Mouse (Mus musculus) kidney, adult 9 months (tissue): ENCODE data around the gene Sebox.

Source experiments
- DNase-seq: peaks from one replicate; pipeline ENCODE4 v3.0.0; 2022

Sebox gene

GRCm38 (mm10) chr11:78536690-78537084 is 33.4 kb downstream of the Sebox start:
- no peak for DNase-seq

DNA sequence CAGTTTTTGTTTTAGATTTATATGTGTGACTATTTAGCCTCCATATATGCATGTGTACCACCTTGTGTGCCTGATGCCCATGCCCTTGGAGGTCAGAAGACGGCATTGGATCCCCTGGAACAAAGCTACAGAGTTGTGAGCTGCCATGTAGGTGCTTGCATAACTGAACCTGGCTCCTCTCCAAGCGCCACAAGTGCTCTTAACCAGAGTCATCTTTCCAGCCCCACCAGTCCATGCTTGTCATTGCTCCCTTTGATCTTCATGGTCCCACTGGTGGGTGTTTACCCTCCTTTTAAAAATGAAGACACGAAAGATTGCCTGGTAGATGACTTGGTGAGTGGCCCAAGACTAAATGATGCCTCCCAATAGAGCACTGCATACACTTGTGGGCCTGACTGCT is 37.1 kb downstream of the Sebox start:
- DNase-seq = no peak

- no peak for DNase-seq
Observed at GRCm38 (mm10) chr11:78544449-78545111, 41.3 kb downstream of the Sebox start.

DNA sequence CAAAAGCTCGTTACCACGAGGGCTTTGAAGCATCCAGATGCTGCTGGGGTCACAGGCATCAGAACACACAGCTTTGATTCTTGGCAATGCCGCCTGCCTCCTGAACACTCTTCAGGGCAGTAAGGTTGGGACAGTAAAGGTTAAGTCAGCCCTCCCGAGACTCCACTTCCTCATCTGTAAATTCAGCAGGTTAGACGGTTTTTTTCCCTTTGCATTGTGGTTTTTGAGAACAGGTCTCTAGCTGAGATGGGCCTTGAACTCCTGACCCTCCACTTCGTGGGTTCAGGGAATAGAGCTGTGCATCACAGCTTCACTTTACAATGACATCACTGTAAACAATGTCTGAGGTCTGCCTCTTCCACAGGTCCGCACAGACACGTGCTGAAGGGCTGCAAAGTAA is 41.9 kb downstream of the Sebox start:
- DNase-seq = no peak

GRCm38 (mm10) chr11:78547718-78548460 is 44.6 kb downstream of the Sebox start:
- DNase-seq = no peak

GRCm38 (mm10) chr11:78549491-78549987 is 46.3 kb downstream of the Sebox start:
- no peak for DNase-seq

DNA sequence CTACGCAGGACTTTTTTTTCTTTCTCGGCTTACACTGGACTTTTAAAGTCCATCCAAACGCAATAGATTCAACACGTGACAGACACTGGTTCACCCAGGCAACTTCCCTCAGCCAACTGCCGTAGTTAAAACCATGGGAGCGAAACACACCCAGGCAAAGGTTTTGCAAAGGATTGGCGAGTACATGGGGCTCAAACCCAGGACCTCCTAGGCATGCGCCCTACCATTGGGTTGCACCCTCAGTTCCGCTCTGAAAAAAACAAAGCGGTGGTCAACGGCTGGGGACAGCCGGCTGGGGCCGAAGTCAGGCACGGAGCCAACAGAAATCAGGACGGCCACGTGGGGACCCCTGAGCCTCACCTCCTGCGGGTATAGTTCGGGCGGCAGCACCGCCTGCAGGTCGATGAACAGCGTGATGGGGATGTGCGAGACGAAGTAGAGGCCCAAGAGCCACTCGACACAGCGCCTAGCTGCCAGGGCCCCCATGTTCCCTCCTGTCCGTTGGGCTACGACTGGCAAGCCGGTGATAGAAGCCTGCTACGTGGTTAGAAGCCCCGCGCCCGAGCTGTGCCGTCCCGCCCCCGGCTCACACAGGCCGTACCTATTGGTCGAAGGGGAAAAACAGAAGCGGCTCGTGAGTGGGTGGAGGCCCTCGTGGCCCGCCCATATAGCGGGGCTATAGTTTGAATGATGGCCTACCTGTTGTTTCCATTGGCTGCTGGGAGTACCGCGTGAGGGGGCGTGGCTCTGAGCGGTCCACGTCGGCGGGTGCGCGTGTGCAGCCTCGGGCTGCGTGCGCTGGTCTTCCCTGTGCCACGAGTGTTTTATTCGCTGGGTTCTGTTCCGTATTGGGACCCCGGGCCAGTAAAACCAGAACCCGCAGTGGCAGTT is 47.2 kb downstream of the Sebox start, which contains the start of gene Tmem97:
Gene Tmem97, minus strand, starts transcription at position 610 of the 891 bp plus-strand sequence.
- DNase-seq = peak; percentile 98

- no peak for DNase-seq
Observed at GRCm38 (mm10) chr11:78551059-78551398, 47.8 kb downstream of the Sebox start.
